Mouse (Mus musculus): ENCODE results near the gene Atp5j. TPM values are rescaled to one million over a fixed set of nuclear protein-coding genes. Genes with fewer than 3 reads are reported as not detected.

Atp5j gene
- total RNA-seq (2014; rRNA removed; ENCODE audit: low replicate concordance) = 301 and 405 TPM in 2 replicates
- 3,491 and 3,728 TPM in 2 replicates for polyA plus RNA-seq (2015; fragmentation: Nextera tagmentation; extraction: Ambion mirVana)

- Histone ChIP-seq H3K27me3 (ENCODE audit: control insufficient read depth, insufficient read depth, low read length) (no peaks in the 10 kb centered on the region), H3K4me1 (ENCODE audit: control insufficient read depth, insufficient read depth) (peaks cover 29% of the 10 kb centered on the region), H3K27ac (ENCODE audit: low read depth) (peak within 1 kb of the TSS; percentile 100), H3K36me3 (replicated peaks; ENCODE audit: control insufficient read depth, insufficient read depth, low read length) (peaks cover 34% of the 10 kb centered on the region), H3K9ac (replicated peaks; ENCODE audit: low read depth, low read length) (peak within 1 kb of the TSS; percentile 91), H3K4me2 (ENCODE audit: low read depth, low read length) (peak within 1 kb of the TSS; percentile 71), H3K4me3 (ENCODE audit: low read depth, low read length) (peak within 1 kb of the TSS; percentile 77), H3K9me3 (replicated peaks; ENCODE audit: control insufficient read depth, low read length) (no peaks in the 10 kb centered on the region)
- DNase-seq (ENCODE audit: low spot score) (peak; percentile 77), ATAC-seq (ENCODE audit: insufficient read depth, low read depth) (peak; percentile 64)
- under 1% methylated on average over 47 of the region's 57 CpGs for WGBS
- TF ChIP-seq CTCF (IDR thresholded peaks at IDR 0.05; ENCODE audit: low read depth) (no peak), EP300 (IDR thresholded peaks at IDR 0.05; ENCODE audit: low read depth) (no peak)
These were observed at the start of gene Atp5j for GRCm38 (mm10) chr16:84835441-84835822. Atp5j (minus strand) TSS chr16:84835625.

GRCm38 (mm10) chr16:84884572-84884971, 49.1 kb upstream of the Atp5j start:
- Histone ChIP-seq H3K27ac (ENCODE audit: low read depth) (no peak overlapping the region), H3K4me1 (ENCODE audit: control insufficient read depth, insufficient read depth) (peaks cover 5% of the 10 kb centered on the region; the same call in 1 of the 2 replicates), H3K4me3 (ENCODE audit: low read depth, low read length) (no peak overlapping the region), H3K9me3 (replicated peaks; ENCODE audit: control insufficient read depth, low read length) (no peaks in the 10 kb centered on the region), H3K27me3 (ENCODE audit: control insufficient read depth, insufficient read depth, low read length) (no peaks in the 10 kb centered on the region), H3K36me3 (replicated peaks; ENCODE audit: control insufficient read depth, insufficient read depth, low read length) (no peaks in the 10 kb centered on the region), H3K4me2 (ENCODE audit: low read depth, low read length) (no peak overlapping the region), H3K9ac (replicated peaks; ENCODE audit: low read depth, low read length) (no peak overlapping the region)
- ATAC-seq (ENCODE audit: insufficient read depth, low read depth) (no peak), DNase-seq (ENCODE audit: low spot score) (no peak)
- WGBS = 85% methylated on average over 8 of the region's 8 CpGs
- no peak for TF ChIP-seq CTCF (IDR thresholded peaks at IDR 0.05; ENCODE audit: low read depth)
- TF ChIP-seq EP300 (IDR thresholded peaks at IDR 0.05; ENCODE audit: low read depth) = no peak

GRCm38 (mm10) chr16:84881754-84882321, 46.4 kb upstream of the Atp5j start:
- Histone ChIP-seq H3K9me3 (replicated peaks; ENCODE audit: control insufficient read depth, low read length) (no peaks in the 10 kb centered on the region), H3K27ac (ENCODE audit: low read depth) (no peak overlapping the region), H3K4me2 (ENCODE audit: low read depth, low read length) (no peak overlapping the region), H3K36me3 (replicated peaks; ENCODE audit: control insufficient read depth, insufficient read depth, low read length) (no peaks in the 10 kb centered on the region), H3K27me3 (ENCODE audit: control insufficient read depth, insufficient read depth, low read length) (no peaks in the 10 kb centered on the region), H3K4me1 (ENCODE audit: control insufficient read depth, insufficient read depth) (no peaks in the 10 kb centered on the region), H3K4me3 (ENCODE audit: low read depth, low read length) (no peak overlapping the region), H3K9ac (replicated peaks; ENCODE audit: low read depth, low read length) (no peak overlapping the region)
- no peak for DNase-seq (ENCODE audit: low spot score)
- TF ChIP-seq EP300 (IDR thresholded peaks at IDR 0.05; ENCODE audit: low read depth) (no peak), CTCF (IDR thresholded peaks at IDR 0.05; ENCODE audit: low read depth) (no peak)
- 85% methylated on average over 7 of the region's 8 CpGs for WGBS
- no peak for ATAC-seq (ENCODE audit: insufficient read depth, low read depth)

GRCm38 (mm10) chr16:84881168-84881567, 45.7 kb upstream of the Atp5j start:
- Histone ChIP-seq H3K4me3 (ENCODE audit: low read depth, low read length) (no peak overlapping the region), H3K4me1 (ENCODE audit: control insufficient read depth, insufficient read depth) (no peaks in the 10 kb centered on the region), H3K36me3 (replicated peaks; ENCODE audit: control insufficient read depth, insufficient read depth, low read length) (no peaks in the 10 kb centered on the region), H3K27ac (ENCODE audit: low read depth) (no peak overlapping the region), H3K9me3 (replicated peaks; ENCODE audit: control insufficient read depth, low read length) (no peaks in the 10 kb centered on the region), H3K4me2 (ENCODE audit: low read depth, low read length) (no peak overlapping the region), H3K9ac (replicated peaks; ENCODE audit: low read depth, low read length) (no peak overlapping the region), H3K27me3 (ENCODE audit: control insufficient read depth, insufficient read depth, low read length) (no peaks in the 10 kb centered on the region)
- no peak for TF ChIP-seq EP300 (IDR thresholded peaks at IDR 0.05; ENCODE audit: low read depth)
- no peak for TF ChIP-seq CTCF (IDR thresholded peaks at IDR 0.05; ENCODE audit: low read depth)
- 81% methylated on average over 9 of the region's 9 CpGs for WGBS
- ATAC-seq (ENCODE audit: insufficient read depth, low read depth) = no peak
- DNase-seq (ENCODE audit: low spot score) = no peak

GRCm38 (mm10) chr16:84879146-84879545, 43.7 kb upstream of the Atp5j start:
- H3K4me2 ChIP-seq (ENCODE audit: low read depth, low read length) = no peak overlapping the region

GRCm38 (mm10) chr16:84876082-84876481, 40.7 kb upstream of the Atp5j start:
- ATAC-seq (ENCODE audit: insufficient read depth, low read depth) (no peak), DNase-seq (ENCODE audit: low spot score) (no peak)
- H3K9me3 ChIP-seq (replicated peaks; ENCODE audit: control insufficient read depth, low read length) = no peaks in the 10 kb centered on the region
- H3K4me1 ChIP-seq (ENCODE audit: control insufficient read depth, insufficient read depth) = no peaks in the 10 kb centered on the region
- no peak overlapping the region for H3K4me2 ChIP-seq (ENCODE audit: low read depth, low read length)
- H3K4me3 ChIP-seq (ENCODE audit: low read depth, low read length) = no peak overlapping the region
- H3K36me3 ChIP-seq (replicated peaks; ENCODE audit: control insufficient read depth, insufficient read depth, low read length) = no peaks in the 10 kb centered on the region
- 41% methylated on average over 8 of the region's 8 CpGs for WGBS
- no peak overlapping the region for H3K27ac ChIP-seq (ENCODE audit: low read depth)
- no peak for TF ChIP-seq EP300 (IDR thresholded peaks at IDR 0.05; ENCODE audit: low read depth)
- TF ChIP-seq CTCF (IDR thresholded peaks at IDR 0.05; ENCODE audit: low read depth) = no peak
- H3K27me3 ChIP-seq (ENCODE audit: control insufficient read depth, insufficient read depth, low read length) = no peaks in the 10 kb centered on the region
- no peak overlapping the region for H3K9ac ChIP-seq (replicated peaks; ENCODE audit: low read depth, low read length)

More at GRCm38 (mm10) chr16:84879146-84879545, 43.7 kb upstream of the Atp5j start:
- Histone ChIP-seq H3K4me1 (ENCODE audit: control insufficient read depth, insufficient read depth) (no peaks in the 10 kb centered on the region), H3K9ac (replicated peaks; ENCODE audit: low read depth, low read length) (no peak overlapping the region), H3K36me3 (replicated peaks; ENCODE audit: control insufficient read depth, insufficient read depth, low read length) (no peaks in the 10 kb centered on the region), H3K27me3 (ENCODE audit: control insufficient read depth, insufficient read depth, low read length) (no peaks in the 10 kb centered on the region), H3K4me3 (ENCODE audit: low read depth, low read length) (no peak overlapping the region), H3K9me3 (replicated peaks; ENCODE audit: control insufficient read depth, low read length) (no peaks in the 10 kb centered on the region), H3K27ac (ENCODE audit: low read depth) (no peak overlapping the region)
- 20% methylated on average over 5 of the region's 5 CpGs for WGBS
- TF ChIP-seq EP300 (IDR thresholded peaks at IDR 0.05; ENCODE audit: low read depth) = no peak
- peak; percentile 93 for TF ChIP-seq CTCF (IDR thresholded peaks at IDR 0.05; ENCODE audit: low read depth)
- DNase-seq (ENCODE audit: low spot score) (peak; percentile 42), ATAC-seq (ENCODE audit: insufficient read depth, low read depth) (peak; percentile 24; the same call in 1 of the 2 replicates)
